Mouse (Mus musculus) myocyte (in vitro differentiated cells): ENCODE data around the gene Rps6kb2. TPM values are rescaled to one million over a fixed set of nuclear protein-coding genes. Genes with fewer than 3 reads are reported as not detected.

Experiments
- H3K27me3 ChIP-seq: one replicate; pipeline ENCODE4 v1.6.1; 2011; ENCODE audit not compliant: control insufficient read depth, insufficient read depth, insufficient read length
- H3K36me3 ChIP-seq: one replicate; pipeline ENCODE4 v1.6.1; 2011; ENCODE audit not compliant: control insufficient read depth, insufficient read depth
- H3K4me2 ChIP-seq: one replicate; pipeline ENCODE4 v1.6.1; 2011; ENCODE audit warnings: low read depth, control low read depth
- H3K4me3 ChIP-seq: one replicate; pipeline ENCODE4 v1.5.1; 2011; ENCODE audit warnings: mild to moderate bottlenecking, control low read depth, moderate library complexity
- H3K79me2 ChIP-seq: one replicate; pipeline ENCODE4 v1.6.1; 2011; ENCODE audit not compliant: control insufficient read depth, insufficient read depth
- H3ac ChIP-seq: one replicate; pipeline ENCODE4 v1.6.1; 2011; ENCODE audit not compliant: control insufficient read depth, insufficient read length
- CEBPB ChIP-seq: IDR thresholded peaks from 2 replicates; pipeline ENCODE4 v1.6.1; 2011; ENCODE audit warnings: mild to moderate bottlenecking, moderate library complexity; ENCODE audit not compliant: poor library complexity, insufficient read depth, severe bottlenecking
- E2F4 ChIP-seq: IDR thresholded peaks from one replicate; pipeline ENCODE4 v1.6.1; 2011; ENCODE audit warnings: mild to moderate bottlenecking, control low read depth, moderate library complexity; ENCODE audit not compliant: insufficient read depth
- MAX ChIP-seq: IDR thresholded peaks from one replicate; pipeline ENCODE4 v1.6.1; 2011; ENCODE audit warnings: low read depth, mild to moderate bottlenecking, control low read depth
- MYOD1 ChIP-seq, 3 experiments: IDR thresholded peaks; one replicate each; pipeline ENCODE4 v1.6.1; 2011; ENCODE audit warnings: control low read depth in 2 of 3, low read depth in 2 of 3, mild to moderate bottlenecking in 2 of 3, moderate library complexity in 1 of 3; ENCODE audit not compliant: insufficient read length in 2 of 3, control insufficient read depth in 1 of 3
- MYOG ChIP-seq, 3 experiments: IDR thresholded peaks; one replicate each; pipeline ENCODE4 v1.6.1; 2011; ENCODE audit warnings: control low read depth in 2 of 3, low read depth in 2 of 3, mild to moderate bottlenecking in 2 of 3; ENCODE audit not compliant: insufficient read length in 2 of 3, control insufficient read depth in 1 of 3, insufficient read depth in 1 of 3
- POLR2A ChIP-seq: IDR thresholded peaks from one replicate; pipeline ENCODE4 v1.6.1; 2011; ENCODE audit warnings: low read depth, mild to moderate bottlenecking, control low read depth, moderate library complexity; ENCODE audit not compliant: insufficient read length
- POLR2AphosphoS2 ChIP-seq: IDR thresholded peaks from one replicate; pipeline ENCODE4 v1.6.1; 2011; ENCODE audit warnings: low read depth, control low read depth; ENCODE audit not compliant: insufficient read length
- REST ChIP-seq: IDR thresholded peaks from one replicate; pipeline ENCODE4 v1.6.1; 2011; ENCODE audit warnings: mild to moderate bottlenecking, control low read depth, moderate library complexity; ENCODE audit not compliant: insufficient read depth, insufficient read length
- SRF ChIP-seq: IDR thresholded peaks from one replicate; pipeline ENCODE4 v1.6.1; 2011; ENCODE audit warnings: low read depth; ENCODE audit not compliant: control insufficient read depth, insufficient read length
- TCF12 ChIP-seq: IDR thresholded peaks from one replicate; pipeline ENCODE4 v1.6.1; 2011; ENCODE audit warnings: mild to moderate bottlenecking, control low read depth; ENCODE audit not compliant: poor library complexity, insufficient read depth, severe bottlenecking
- TCF3 ChIP-seq: IDR thresholded peaks from one replicate; pipeline ENCODE4 v1.6.1; 2011; ENCODE audit warnings: low read depth, control low read depth; ENCODE audit not compliant: insufficient read length
- USF1 ChIP-seq: IDR thresholded peaks from one replicate; pipeline ENCODE4 v1.6.1; 2011; ENCODE audit warnings: low read depth, mild to moderate bottlenecking, control low read depth, moderate library complexity
- polyA plus RNA-seq: library from polyadenylated mRNA; unstranded; fragments of >200 nt; fragmentation: generic; extraction: Trizol; gene quantifications from one replicate; pipeline ENCODE4 v1.2.1, GENCODE M21; 2012; ENCODE audit warnings: missing spikeins

Rps6kb2 gene
- polyA plus RNA-seq, 1 experiment: 42.0 TPM

GRCm38 (mm10) chr19:4112063-4112960 is 50.8 kb downstream of the Rps6kb2 start:
- Histone ChIP-seq H3ac (no peak overlapping the region), H3K4me3 (no peak overlapping the region), H3K27me3 (no peaks in the 10 kb centered on the region), H3K36me3 (peaks cover 22% of the 10 kb centered on the region), H3K4me2 (peak overlapping the region; percentile 27), H3K79me2 (no peaks in the 10 kb centered on the region)
- TF ChIP-seq E2F4 (no peak), TCF3 (no peak), MYOD1 (IDR thresholded peaks at IDR 0.05; ENCODE audit: control insufficient read depth in 1 of 3, insufficient read length in 2 of 3, low read depth in 2 of 3) (no peak)

GRCm38 (mm10) chr19:4108535-4108934 is 54.6 kb downstream of the Rps6kb2 start:
- Histone ChIP-seq H3K4me3 (no peak overlapping the region), H3K36me3 (peaks cover 5% of the 10 kb centered on the region), H3ac (no peak overlapping the region), H3K4me2 (no peak overlapping the region), H3K79me2 (no peaks in the 10 kb centered on the region), H3K27me3 (no peaks in the 10 kb centered on the region)
- TF ChIP-seq POLR2A (no peak), SRF (no peak), CEBPB (no peak), MAX (no peak), POLR2AphosphoS2 (no peak), TCF3 (no peak), USF1 (no peak), REST (no peak), MYOD1 (IDR thresholded peaks at IDR 0.05; ENCODE audit: control insufficient read depth in 1 of 3, insufficient read length in 2 of 3, low read depth in 2 of 3) (no peak), E2F4 (no peak), TCF12 (no peak), MYOG (IDR thresholded peaks at IDR 0.05; ENCODE audit: control insufficient read depth in 1 of 3, insufficient read depth in 1 of 3, insufficient read length in 2 of 3, low read depth in 2 of 3) (no peak)

- Histone ChIP-seq H3K4me3 (no peak overlapping the region), H3K36me3 (peaks cover 3% of the 10 kb centered on the region)
These were observed 56.5 kb downstream of the Rps6kb2 start for GRCm38 (mm10) chr19:4106654-4107053.

GRCm38 (mm10) chr19:4104675-4105194 is 58.4 kb downstream of the Rps6kb2 start:
- Histone ChIP-seq H3K4me2 (no peak overlapping the region), H3K4me3 (no peak overlapping the region), H3K79me2 (peaks cover 5% of the 10 kb centered on the region), H3K27me3 (no peaks in the 10 kb centered on the region), H3ac (no peak overlapping the region), H3K36me3 (no peaks in the 10 kb centered on the region)
- TF ChIP-seq TCF12 (no peak), E2F4 (no peak), SRF (no peak)

More at GRCm38 (mm10) chr19:4106654-4107053, 56.5 kb downstream of the Rps6kb2 start:
- H3K27me3 ChIP-seq: no peaks in the 10 kb centered on the region
- TF ChIP-seq TCF3: no peak
- no peak for TF ChIP-seq SRF
- TF ChIP-seq CEBPB: no peak
- TF ChIP-seq REST: no peak
- TF ChIP-seq MYOG (IDR thresholded peaks at IDR 0.05; ENCODE audit: control insufficient read depth in 1 of 3, insufficient read depth in 1 of 3, insufficient read length in 2 of 3, low read depth in 2 of 3): no peak
- TF ChIP-seq MYOD1 (IDR thresholded peaks at IDR 0.05; ENCODE audit: control insufficient read depth in 1 of 3, insufficient read length in 2 of 3, low read depth in 2 of 3): no peak
- TF ChIP-seq TCF12: no peak
- no peak for TF ChIP-seq POLR2AphosphoS2
- no peak for TF ChIP-seq POLR2A
- no peak for TF ChIP-seq MAX
- TF ChIP-seq USF1: no peak
- no peak for TF ChIP-seq E2F4
- no peak overlapping the region for H3K4me2 ChIP-seq
- H3K79me2 ChIP-seq: no peaks in the 10 kb centered on the region
- H3ac ChIP-seq: no peak overlapping the region

Other genes starting within 250 kb of the Rps6kb2 start
- 51.8 TPM for gene Aldh3b1, start 233.5 kb downstream of the Rps6kb2 start, polyA plus RNA-seq
- 4.0 TPM for gene Unc93b1, start 228.2 kb downstream of the Rps6kb2 start, polyA plus RNA-seq
- gene Aldh3b3, start 204.7 kb downstream of the Rps6kb2 start, polyA plus RNA-seq: 1.2 TPM
- 0.11 TPM for gene Aldh3b2, start 191.0 kb downstream of the Rps6kb2 start, polyA plus RNA-seq
- 6.3 TPM for gene Acy3, start 176.8 kb downstream of the Rps6kb2 start, polyA plus RNA-seq
- gene Tbx10, start 170.6 kb downstream of the Rps6kb2 start, polyA plus RNA-seq: 0.04 TPM
- gene Nudt8, start 162.8 kb downstream of the Rps6kb2 start, polyA plus RNA-seq: 36.9 TPM
- gene Gm49405, start 162.7 kb downstream of the Rps6kb2 start, polyA plus RNA-seq: 0.50 TPM
- gene Doc2g, start 160.0 kb downstream of the Rps6kb2 start, polyA plus RNA-seq: 2.5 TPM
- gene Ndufv1, start 150.5 kb downstream of the Rps6kb2 start, polyA plus RNA-seq: 405 TPM
- gene Gstp1, start 125.4 kb downstream of the Rps6kb2 start, polyA plus RNA-seq: 768 TPM
- gene Gstp2, start 117.3 kb downstream of the Rps6kb2 start, polyA plus RNA-seq: 6.7 TPM
- 0.25 TPM for gene Gstp3, start 103.8 kb downstream of the Rps6kb2 start, polyA plus RNA-seq
- gene Cabp2, start 81.8 kb downstream of the Rps6kb2 start, polyA plus RNA-seq: not detected
- 148 TPM for gene Cdk2ap2, start 66.2 kb downstream of the Rps6kb2 start, polyA plus RNA-seq
- gene Pitpnm1, start 63.4 kb downstream of the Rps6kb2 start, polyA plus RNA-seq: 42.3 TPM
- 250 TPM for gene Aip, start 37.5 kb downstream of the Rps6kb2 start, polyA plus RNA-seq
- not detected for gene Gpr152, start 23.6 kb downstream of the Rps6kb2 start, polyA plus RNA-seq
- 0.10 TPM for gene Cabp4, start 19.3 kb downstream of the Rps6kb2 start, polyA plus RNA-seq
- 238 TPM for gene Coro1b, start 14.7 kb downstream of the Rps6kb2 start, polyA plus RNA-seq
- 4.9 TPM for gene Ptprcap, start 9.8 kb downstream of the Rps6kb2 start, polyA plus RNA-seq
- gene Carns1, start 12.1 kb upstream of the Rps6kb2 start, polyA plus RNA-seq: 8.2 TPM
- gene Tbc1d10c, start 27.9 kb upstream of the Rps6kb2 start, polyA plus RNA-seq: 0.67 TPM
- gene Ppp1ca, start 28.7 kb upstream of the Rps6kb2 start, polyA plus RNA-seq: 702 TPM
- gene Rad9a, start 38.3 kb upstream of the Rps6kb2 start, polyA plus RNA-seq: 16.7 TPM
- gene Clcf1, start 50.9 kb upstream of the Rps6kb2 start, polyA plus RNA-seq: 11.5 TPM
- not detected for gene AC109138.7, start 51.0 kb upstream of the Rps6kb2 start, polyA plus RNA-seq
- gene Pold4, start 68.5 kb upstream of the Rps6kb2 start, polyA plus RNA-seq: 166 TPM
- gene Ssh3, start 105.8 kb upstream of the Rps6kb2 start, polyA plus RNA-seq: 0.17 TPM
- gene Ankrd13d, start 119.8 kb upstream of the Rps6kb2 start, polyA plus RNA-seq: 1.7 TPM
- gene Grk2, start 142.9 kb upstream of the Rps6kb2 start, polyA plus RNA-seq: 56.3 TPM
- 20.3 TPM for gene Kdm2a, start 234.9 kb upstream of the Rps6kb2 start, polyA plus RNA-seq